Mouse (Mus musculus): ENCODE data around the gene Trpm4.
A peak's percentile ranks its signal among the peaks of the same experiment; 100 is the strongest.
"Not testable (repeated sequence)": the region's sequence is repeated elsewhere in the genome, so short reads cannot be mapped to it uniquely, and the experiment has no call there.

Gene Trpm4

DNA sequence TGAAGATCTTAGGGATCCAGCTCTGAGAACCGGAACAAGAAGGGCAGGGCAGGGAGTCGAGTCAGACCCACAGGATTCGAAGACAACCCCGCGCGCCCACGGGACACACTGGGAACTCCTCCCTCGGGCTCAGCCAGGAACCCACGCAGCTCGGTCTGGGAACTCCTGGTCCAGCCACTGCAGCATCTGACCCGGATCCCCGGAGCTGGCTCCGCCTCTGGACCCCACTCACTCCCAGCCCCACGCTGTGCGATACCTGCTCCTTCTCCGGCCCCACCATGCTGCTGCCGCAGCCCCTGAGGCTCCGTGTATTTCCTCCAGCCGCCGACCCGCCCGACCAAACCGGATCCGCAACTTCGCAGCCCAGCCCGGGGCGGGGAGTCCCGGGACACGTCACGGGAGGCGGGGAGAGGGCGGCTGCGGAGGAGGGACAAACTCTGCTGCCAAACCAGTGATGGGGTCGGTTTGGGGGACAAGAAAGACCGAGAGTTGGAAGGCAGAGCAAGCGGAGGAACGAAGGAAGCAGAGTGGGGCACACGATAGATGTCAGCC, at the start of gene Trpm4:
Gene Trpm4 (minus strand): TSS at position 350 of the 552 bp plus-strand sequence.
- no peak for DNase-seq (ENCODE audit: low read depth)

DNA sequence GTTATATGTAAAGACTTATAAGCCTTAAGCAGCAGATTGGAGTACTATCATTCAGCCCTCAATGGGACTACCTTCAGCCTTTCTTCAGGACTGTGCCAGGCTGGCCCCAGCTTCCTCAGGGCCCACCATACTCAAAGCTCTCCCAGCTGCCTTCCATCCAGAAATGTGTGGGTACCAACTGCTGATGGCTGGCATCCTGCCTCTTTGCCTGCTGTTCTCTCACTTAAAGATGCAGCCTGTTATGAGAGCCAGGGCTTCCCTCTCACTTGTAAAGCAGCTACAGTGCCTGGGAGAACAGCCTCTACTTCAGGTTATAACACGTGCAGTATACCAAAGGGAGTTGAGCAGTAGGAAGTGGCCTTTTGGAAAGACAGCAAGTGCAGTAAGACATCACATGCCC, 42.5 kb upstream of the Trpm4 start:
- DNase-seq (ENCODE audit: low read depth): no peak

DNA sequence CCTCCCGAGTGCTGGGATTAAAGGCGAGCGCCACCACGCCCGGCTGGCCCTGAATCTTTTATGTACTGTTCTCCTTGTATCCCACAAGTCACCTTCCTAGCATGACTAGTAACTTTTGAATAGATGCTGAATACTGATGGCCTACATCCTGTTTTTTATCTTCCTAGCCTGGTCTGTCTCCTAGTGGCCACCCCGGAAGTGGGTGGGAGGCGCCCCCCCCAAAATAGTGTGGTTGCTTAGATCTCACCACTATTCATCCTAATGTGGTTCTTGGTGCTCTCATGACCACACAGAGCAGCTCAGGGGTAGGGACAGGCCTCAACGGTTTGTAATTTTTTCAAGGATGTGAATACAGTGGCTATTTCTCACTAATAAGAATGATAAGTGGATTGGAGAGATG, 41.0 kb upstream of the Trpm4 start:
- no peak for DNase-seq (ENCODE audit: low read depth)

DNA sequence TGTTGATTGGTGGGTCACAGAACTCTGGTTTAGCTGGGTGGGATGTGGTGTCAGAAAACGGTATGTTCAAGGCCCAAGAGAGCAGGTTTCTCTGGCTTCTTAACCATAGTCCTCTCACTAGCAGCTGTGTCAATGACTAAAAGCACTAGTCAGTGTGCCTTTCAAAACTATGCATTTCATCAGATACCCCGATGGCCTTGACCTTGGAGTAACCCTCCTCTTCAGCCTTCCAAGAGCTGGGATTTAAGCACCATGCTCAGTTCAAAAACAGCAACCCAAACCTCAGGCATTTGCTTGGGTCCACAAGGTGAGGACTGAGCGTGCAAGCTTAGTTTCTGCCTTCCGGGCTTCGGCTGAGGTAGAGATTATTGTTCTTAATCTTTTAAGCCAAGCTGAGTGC, 38.8 kb upstream of the Trpm4 start:
- DNase-seq (ENCODE audit: low read depth): no peak

DNA sequence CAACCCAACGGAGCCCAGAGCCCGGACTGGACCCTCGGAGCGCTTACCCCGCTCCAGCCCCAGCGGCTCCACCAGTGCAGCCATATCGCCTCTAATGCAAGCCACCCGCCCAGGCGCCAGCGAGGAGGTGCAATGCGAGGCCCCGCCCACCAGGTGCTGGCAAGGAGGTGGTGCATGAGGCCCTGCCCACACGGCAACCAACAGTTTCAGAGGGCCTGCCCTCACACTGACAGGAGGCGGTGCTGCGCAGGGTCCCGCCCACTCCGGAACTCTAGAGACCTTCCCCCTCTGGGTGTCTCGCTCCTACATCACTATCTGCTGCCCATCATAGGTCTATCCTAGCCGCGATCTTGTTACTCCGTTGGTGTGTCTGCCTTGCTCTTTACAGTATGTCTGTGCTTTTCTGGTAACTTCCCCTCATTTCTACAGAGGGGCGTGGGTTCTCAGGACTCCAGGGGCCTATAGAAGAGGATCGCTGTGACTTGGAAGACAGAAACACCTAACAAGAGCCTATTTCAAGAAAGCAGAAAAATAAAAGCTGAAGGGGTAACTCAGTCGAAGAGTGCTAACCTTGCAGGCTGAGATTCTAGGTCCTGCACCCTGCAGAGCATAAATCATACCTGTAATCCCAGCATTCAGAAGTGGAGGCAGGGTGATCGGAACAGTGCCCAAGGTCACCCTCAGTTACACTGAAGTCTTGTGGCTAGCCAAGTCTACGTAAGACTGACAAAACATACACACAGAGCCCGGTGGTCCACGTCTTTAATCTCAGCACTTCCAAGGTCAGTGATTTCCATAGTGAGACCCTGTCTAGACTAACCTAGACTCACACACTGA, 37.1 kb upstream of the Trpm4 start, which contains the start of gene Lin7b:
Gene Lin7b (minus strand): TSS at position 109 of the 837 bp plus-strand sequence.
- peak; percentile 42 for DNase-seq (ENCODE audit: low read depth)

DNA sequence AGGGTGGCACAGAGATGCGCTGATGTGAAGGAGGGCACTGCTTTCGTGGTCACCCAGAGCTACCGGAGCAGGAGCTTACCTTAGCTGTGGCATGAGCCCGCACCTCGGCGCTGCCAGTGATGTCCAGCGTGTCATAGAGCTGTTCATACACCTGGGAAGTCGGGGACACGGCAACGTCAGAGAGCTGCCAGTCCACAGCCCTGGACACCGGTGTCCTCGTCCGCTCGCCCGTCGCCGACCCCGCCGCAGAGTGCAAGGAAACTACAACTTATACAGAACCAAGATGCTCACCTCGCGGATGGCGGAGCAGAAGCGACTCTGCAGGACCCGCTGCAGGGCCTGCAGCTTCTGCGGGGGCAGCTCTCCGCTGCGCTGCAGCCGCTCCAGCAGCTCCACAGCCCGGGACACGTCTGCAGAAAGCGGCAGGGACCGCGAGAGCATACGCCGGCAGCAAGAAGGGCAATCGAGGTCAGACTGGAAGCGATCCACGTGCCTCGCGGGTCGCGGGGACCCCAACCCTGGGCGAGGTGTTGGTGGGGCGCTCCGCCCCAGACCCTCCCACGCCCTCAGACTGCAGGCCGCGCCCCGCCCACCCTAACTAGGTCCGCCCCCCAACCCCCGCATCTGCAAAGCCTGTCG, 36.4 kb upstream of the Trpm4 start:
- DNase-seq (ENCODE audit: low read depth): no peak

DNA sequence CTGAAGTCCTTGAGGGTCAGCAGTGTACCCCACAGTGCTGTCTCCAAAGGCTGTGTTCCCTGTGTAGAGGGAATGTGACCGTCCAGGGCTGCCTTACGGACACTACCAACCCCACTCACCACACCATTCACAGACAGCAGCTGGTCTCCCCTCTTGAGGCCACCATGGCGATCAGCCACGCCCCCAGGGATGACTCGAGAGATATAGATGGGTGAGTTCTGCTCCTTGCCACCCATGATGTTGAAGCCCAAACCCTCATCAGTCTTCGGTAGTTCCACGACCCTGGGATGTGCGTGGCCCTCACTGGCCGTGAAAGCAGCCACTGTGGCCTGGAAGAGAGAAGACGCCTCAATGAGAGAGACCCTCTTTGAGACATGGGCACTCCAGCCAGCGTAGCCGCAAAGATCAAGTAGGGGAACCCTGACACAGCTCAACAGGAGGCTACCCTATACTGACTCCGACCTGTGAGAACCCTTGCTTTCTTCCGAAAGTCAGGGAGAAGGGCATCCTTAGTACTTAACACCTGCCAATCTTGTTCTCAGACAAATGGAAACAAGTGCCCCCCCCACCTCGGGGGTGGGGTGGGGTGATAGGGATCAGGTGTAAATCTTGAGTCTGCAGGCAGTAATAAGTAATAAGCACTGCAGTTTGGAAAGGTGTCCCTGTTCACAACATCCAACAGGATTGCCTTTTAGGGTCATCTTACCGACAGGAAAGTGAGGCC, 35.6 kb upstream of the Trpm4 start:
- DNase-seq (ENCODE audit: low read depth): no peak

DNA sequence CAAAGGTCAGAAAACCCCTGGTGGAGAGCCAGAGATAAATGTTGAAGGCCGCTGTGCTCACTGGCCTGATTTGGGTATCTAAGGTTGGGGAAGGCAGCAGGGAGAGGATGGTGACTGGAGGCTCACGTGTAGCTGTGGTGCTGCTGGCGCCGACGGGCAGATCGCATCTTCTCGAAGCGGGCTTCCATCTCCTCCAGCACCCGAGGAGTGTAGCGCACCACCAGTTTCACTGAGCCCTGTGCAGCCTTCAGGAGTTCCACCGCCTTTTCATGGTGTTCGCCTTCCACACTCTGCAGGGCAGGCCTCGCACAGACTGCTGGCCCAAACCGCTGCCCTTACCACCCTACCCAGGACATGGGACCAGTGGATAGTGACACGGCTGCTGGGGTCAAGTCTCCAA, 34.6 kb upstream of the Trpm4 start:
- DNase-seq (ENCODE audit: low read depth): no peak

DNA sequence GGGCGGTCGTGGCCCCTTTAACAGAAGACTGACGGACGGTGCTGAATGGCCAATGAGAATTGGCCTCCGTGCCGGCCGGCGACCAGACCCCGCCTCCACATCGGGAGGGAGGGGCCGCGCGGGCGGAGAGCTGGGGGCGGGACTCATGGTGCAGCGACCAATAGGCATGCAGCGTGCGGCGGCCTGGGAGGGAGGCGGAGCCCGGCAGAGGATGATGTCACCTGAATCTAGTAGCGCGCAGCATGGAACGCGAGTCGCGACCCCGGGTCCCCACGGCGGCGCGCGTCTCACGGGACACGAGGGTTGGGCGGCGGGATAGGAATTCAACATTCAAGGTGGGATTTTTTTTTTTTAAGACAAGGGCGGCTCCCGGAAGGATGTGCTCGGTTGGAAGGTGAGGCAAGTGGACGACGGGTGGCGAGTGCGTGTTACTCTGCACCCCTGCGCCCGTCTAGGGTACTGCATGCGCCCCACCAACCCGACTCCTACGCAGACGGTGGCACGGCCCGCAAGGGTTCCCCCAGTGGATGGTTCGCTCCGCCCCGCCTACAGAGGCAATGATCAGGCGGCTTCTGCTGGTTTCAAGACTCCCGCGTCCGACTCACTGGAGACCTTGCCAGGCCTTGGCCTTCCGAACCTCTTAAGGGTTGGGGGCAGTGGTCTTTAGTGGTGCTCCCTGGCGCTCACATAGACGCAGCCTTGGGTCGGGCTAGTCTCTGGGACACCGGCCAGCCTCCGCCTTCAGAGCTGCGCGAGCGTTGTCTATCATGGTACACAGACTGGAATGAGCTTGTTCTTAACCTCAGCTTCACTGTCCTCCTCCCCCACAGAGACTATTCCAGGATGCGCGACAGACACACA, 33.7 kb upstream of the Trpm4 start:
- DNase-seq (ENCODE audit: low read depth): peak; percentile 87

DNA sequence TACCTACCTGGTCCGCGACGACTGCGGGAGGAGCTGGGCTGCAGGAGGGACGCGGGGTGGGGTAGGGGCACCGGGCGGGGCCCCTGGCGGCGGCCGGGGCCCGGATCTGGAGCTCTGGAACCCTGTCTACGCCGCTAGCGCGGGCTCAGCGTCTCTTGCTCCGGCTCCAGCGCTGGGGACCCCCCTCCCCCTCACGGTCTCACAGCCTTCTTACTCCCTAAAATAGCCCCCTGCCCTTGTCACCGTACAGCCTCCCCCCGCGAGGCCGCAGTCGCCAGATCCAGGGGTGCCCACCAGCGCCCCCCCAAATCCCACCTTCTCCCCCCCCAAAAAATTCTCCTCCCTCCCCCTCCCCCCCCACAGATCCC, 33.1 kb upstream of the Trpm4 start, which contains the start of gene Ppfia3:
Gene Ppfia3 (minus strand): TSS at position 368 of the 368 bp plus-strand sequence.
- DNase-seq (ENCODE audit: low read depth): no peak

DNA sequence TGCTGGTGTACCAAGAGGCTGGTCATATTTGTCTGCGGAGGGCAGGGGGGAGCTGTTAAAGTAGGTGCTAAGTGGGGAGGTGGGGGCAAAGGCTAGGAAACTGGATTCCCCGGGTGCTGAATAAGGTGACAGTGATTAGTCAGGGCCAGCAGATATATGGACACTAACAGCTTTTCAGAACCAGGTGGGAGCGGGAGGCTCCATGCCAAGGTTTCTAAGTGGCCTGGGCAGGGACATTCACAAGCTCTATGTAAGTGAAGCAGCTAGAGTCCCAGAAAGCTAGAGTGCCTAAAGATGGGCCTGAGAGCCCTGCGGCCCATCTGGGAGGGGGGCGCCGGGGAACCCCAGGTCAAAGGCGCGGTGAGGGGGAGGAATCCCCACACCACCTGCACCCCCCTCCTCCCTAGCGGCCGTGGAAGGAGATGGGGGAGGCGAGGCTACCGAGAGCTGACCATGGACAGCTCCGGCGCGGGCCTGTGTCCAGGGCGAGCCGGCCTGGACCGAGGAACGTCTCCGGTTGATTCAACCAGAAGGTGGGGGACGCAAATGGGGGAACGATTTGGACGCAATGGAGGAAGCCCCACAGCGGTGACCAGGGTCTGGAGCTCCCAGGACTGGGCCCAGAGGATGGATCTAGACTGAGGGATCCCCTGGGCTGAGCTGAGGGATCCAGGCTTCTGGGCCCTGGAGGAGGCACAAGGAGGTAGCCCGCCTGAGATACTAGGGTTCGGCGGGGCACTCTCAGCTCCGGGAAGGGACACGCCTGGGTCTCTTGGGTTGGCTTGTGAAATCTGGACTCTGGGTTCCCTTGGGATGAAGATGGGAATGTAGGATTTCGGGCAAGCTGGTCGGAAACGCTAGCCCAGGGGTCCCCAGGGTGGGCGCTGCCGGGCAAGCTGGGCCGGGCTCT, 32.4 kb upstream of the Trpm4 start:
- no peak for DNase-seq (ENCODE audit: low read depth)

DNA sequence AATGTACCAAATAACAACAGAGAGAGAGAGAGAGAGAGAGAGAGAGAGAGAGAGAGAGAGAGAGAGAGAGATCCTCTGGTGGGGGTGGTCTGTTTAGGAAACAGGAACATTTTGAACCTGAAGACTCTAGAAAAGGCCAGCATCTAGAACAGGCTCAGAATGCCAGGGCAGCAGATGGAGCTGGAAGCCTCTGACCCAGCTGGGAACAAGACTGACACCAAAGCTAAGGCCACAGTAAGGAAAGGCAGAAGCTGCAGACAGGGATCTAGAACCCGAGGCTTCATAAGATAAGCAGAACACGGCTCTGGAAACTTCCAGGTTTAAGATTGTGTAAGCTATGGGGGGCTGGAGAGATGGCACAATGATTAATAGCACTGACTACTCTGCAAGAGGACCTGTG, 30.4 kb upstream of the Trpm4 start:
- DNase-seq (ENCODE audit: low read depth): no peak

DNA sequence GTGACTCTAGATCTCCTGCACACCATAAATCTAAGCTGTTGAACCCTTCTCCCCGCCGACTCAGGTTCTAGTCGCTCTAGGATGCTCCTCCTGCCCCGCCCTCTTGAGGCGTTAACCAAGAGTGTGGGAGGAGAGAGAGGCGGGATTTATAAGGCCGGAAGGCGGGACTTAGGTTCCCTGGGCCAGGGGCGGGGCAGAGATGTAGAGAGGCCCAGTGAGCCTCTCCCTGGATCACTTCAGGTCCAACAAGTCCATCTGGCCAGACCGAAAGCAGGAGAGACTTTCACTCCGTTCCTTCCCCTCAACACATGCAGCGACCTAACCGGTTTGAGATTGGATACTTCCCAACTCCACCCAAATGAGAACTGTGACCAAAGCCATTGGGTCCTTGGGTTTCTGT, 29.2 kb upstream of the Trpm4 start:
- no peak for DNase-seq (ENCODE audit: low read depth)

DNA sequence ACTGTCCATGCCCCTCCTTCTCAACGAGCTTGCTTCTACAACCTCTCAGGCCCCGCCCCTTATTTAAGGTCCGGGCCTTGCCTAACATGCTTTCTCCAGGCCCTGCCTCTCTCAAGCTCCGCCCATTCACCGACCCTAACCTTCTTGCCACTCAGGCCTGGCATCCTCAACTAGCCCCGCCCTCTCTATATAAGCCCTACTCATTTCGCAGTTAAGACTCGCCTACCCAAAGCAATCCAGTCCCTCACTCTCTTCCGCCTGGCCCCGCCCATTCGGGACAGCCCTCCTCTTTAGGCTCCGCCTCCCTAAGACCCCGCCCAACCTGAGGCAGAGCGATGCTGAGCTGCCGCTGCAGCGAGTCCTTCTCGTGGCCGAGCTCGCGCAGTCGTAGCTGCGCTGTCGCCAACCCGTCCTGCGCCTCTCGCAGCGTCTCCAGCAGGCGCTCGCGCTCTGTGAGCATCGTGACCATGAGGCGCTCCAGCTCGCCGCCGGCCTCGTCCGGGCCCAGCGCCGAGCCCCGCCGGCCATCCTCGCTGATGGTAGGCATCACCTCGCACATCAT, 27.7 kb upstream of the Trpm4 start:
- no peak for DNase-seq (ENCODE audit: low read depth)

DNA sequence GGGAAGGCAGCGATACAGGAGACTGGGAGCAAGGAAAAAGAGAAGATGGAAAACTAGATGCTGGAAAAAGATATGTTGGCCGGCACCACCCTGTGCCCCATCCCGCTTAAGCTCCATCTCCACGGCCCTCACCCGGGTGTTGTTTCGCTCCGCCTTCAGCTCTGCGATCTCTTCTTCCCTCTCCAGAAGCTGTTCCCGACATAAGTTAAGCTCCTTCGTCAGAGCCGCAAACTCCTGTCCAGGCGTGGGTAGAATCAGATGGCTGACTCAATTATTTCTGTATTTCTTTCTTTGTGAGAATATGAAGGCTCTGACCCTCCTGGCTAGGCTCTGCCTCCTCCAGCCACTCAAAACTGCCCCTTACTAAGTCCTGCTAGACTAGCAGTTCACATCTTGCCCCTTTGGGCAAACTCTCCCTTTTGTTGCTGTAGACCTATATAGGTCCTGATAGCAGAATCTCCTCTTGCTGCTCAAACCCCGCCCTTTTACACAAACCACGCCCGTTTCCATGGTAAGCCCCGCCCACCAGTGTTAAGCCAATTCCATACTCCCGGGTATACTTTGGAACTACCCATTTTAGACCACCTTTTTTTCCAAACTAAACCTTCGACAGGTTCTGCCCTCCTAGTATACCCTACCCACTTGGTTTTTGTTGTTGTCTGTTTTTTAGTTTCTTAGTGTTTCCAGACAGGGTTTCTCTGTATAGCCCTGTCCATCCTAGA, 27.0 kb upstream of the Trpm4 start:
- no peak for DNase-seq (ENCODE audit: low read depth)

DNA sequence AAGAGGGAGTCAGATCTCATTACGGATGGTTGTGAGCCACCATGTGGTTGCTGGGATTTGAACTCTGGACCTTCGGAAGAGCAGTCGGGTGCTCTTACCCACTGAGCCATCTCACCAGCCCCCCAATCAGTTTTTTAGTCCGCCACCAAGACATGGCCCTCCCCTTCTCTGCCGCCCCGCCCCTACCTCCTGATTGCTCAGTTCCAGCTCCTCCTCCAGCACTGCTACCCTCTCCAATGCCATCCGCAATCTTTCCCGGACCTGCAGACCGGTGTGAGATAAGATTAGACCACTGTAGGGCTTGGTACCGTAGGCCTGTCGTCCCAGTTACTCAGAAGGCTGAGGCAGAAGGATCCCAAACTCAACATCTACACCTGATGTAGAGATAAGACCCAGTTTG, 25.5 kb upstream of the Trpm4 start:
- DNase-seq (ENCODE audit: low read depth): not testable (repeated sequence)

DNA sequence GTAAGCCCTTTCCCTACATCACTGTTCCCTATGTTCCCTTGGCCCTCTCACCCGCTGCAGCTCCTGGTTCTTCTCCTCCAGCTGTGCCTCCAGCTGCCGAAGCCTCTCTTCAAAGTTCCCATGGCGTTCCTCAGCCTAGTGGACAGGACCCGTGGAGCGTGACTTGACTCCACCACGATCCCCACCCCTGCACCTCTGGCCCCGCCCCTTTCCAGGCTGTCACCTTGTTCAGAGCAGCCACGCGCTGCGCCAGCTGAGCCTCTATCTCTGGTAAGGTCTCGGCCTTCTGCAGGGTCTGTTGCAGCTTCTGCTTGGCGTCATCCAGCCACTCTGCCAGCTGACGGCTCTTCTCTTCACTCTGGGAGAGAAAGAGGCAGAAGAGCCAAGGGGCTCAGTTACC, 22.5 kb upstream of the Trpm4 start:
- no peak for DNase-seq (ENCODE audit: low read depth)

DNA sequence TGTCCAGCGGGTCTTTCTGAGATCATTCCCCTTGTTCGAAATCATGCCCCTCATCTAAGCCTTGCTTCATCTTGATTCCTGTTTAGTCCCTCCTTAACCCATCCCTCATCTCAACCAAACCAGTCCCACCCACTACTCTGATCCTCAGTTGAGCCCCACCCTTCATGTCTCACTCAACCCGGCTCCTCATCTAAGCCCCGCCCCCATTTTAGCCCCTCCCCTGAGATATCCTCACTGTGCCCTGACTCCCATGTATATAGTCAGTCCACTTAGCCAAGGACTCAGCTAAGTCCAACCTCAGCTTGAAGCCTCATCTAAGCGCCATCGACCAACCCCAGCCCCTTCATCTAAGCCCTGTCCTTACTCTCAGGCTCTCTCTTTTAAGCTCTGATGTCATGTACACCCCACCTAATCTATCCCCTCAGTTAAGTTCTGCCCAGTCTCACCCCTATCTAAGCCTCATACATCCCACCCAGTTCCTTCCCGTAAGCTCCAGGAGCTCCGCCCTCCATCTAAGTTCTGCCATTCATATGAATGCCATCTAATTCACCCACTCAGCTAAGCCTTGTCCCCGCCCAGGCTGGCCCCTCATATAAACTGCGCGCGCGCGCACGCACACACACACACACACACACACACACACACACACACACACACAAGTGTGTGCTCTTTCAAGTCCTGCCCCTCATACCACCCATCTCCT, 21.9 kb upstream of the Trpm4 start:
- no peak for DNase-seq (ENCODE audit: low read depth)

DNA sequence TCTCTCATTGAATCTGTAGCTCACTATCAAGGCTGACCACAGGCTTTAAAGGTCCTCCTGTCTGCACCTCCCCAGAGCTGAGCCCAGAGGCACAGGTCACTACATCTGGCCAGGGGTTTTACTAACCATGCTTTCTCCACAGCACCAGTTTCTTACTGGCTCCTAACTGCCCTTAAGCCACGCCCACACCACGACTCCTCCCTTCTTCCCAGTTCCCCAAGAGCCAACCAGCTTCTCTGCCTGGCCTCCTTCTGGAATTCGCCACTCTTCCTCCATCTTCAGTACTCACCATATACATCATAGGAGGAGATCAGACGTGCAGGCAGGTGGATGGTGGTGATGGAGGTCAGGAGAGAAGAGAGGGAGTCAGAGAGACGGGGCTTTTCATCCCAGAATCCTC, 19.5 kb upstream of the Trpm4 start:
- DNase-seq (ENCODE audit: low read depth): no peak
